Mouse (Mus musculus): ENCODE data around the gene Pfn3. TPM values are rescaled to one million over a fixed set of nuclear protein-coding genes. Genes with fewer than 3 reads are reported as not detected.
"Not testable (repeated sequence)": the region's sequence is repeated elsewhere in the genome, so short reads cannot be mapped to it uniquely, and the experiment has no call there.

The Pfn3 gene
- total RNA-seq (2022) = not detected

DNA sequence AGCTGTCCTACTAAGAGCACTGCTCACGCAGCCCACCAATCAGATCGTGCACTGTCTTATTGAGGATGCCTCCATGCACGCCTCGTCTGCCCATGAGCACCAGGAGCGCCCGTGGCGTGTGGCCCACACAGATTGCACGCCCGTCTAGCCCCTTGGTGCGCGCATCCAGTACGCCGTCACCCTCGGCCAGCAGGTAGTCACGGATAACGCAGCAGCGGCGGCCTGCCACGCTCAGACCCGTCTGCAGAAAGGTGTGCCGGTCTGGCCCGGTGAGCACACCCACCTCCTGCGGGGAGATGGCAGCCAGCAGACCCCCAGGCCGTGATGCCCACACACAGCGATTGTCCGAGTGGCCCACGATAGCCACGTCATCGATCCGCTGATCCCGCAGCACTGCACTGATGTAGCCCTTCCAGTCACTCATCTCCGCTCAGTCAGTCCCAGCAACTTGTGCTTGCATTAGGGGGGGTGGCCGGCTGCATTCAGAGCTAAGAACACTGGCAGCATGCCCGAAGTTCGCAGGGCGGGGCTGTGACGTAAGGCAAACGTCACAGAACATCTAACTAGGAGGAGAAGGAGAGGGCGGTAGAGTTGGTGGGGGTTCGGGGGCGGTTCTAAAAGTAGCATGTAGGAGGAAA lies at the start of gene Pfn3:
Gene Pfn3 (minus strand): TSS at position 490 of the 638 bp plus-strand sequence.
- no peak for DNase-seq (ENCODE audit: low spot score)

GRCm38 (mm10) chr13:55464027-55464884 lies 49.2 kb upstream of the Pfn3 start, which contains the start of gene Prr7:
Prr7 (plus strand) TSS chr13:55464267.
- DNase-seq (ENCODE audit: low spot score) = no peak

DNA sequence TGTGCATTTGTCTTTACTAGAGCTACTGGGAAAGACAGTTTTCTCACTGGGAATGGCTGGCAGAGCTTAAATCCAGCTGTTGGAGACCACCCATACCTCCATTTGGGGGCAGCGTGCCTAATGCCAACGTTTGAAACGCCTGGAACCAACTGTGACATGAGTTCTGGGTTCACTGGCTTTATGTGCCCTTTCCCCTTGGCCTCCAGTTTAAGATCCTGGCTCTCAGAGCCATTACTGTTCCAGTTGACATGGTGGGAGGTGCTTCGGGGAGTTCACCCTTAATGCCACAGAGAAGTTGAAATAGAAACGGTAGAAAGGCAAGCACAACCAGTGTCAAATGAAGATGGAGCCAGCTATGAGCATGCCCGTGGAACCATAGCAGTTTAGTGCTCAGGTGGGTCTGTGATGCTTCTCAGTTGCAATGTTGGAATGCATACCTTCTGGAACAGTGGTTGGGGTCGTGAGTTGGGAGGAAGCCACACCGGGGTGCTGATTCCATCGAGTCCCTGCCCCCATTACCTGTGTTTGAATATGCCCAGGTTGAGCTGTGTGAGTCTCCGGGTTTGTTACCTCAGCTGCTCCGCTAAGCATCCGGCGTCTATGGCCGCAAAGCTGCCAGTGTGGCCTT lies 48.5 kb upstream of the Pfn3 start:
- DNase-seq (ENCODE audit: low spot score) = no peak

GRCm38 (mm10) chr13:55462965-55463364 lies 47.9 kb upstream of the Pfn3 start:
- DNase-seq (ENCODE audit: low spot score) = no peak

DNA sequence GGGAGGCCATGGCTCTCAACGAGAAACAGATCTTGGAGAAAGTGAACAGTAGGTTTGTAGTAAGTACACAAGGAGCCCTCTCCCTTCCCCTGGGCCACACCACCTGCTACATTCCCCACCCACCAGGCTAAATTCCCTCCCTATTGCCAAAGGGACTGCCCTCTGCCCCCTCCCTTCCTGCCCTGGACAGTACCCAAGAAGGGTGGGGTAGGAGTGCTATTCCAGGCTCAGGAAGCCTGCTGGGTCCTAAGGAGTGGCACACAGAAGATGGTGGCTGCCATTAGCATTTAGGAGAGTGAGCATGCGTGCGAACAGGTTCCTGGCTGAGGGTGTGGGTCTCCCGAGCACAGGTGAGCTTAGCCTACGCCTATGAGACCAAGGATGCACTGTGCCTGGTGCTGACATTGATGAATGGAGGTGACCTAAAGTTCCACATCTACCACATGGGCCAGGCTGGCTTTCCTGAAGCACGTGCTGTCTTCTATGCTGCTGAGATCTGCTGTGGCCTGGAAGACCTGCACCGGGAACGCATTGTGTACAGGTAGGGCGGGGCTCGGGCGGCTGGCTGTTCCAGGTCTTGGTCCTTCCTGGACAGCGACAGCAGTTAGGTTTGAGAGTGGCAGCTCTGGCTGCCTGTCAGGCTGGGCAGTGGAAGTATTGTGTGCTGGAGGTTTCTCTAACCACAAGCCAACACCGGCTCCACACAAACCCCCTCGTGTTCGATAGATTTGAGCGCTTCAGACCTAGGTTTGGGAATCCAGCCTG lies 36.9 kb upstream of the Pfn3 start:
- no peak for DNase-seq (ENCODE audit: low spot score)

GRCm38 (mm10) chr13:55451296-55451695 lies 36.3 kb upstream of the Pfn3 start:
- DNase-seq (ENCODE audit: low spot score) = no peak

GRCm38 (mm10) chr13:55450511-55450980 lies 35.5 kb upstream of the Pfn3 start:
- peak; percentile 76 for DNase-seq (ENCODE audit: low spot score)

- DNase-seq (ENCODE audit: low spot score) = no peak
Observed at GRCm38 (mm10) chr13:55449679-55450441, 34.8 kb upstream of the Pfn3 start.

- DNase-seq (ENCODE audit: low spot score) = no peak
Observed at GRCm38 (mm10) chr13:55449205-55449604, 34.2 kb upstream of the Pfn3 start.

DNA sequence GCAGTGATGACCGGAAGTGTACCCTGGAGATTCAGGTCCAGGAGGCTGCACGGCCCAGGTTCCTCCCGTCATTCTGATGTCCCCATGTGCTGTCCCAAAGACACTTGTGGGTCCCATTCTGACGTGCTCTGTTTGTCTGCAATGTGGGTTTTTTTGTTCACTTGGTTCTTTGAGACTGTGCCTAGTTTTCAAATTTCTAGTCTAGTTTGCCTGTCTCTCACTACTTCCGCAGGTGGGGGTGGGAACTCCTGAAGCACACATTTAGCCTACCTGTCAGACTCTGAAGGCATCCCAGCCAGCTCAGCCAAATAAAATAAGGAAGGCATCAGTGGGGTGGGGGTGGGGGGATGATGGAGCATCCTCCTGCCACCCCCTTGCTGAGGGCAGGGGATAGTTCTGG lies 33.1 kb upstream of the Pfn3 start:
- no peak for DNase-seq (ENCODE audit: low spot score)

DNA sequence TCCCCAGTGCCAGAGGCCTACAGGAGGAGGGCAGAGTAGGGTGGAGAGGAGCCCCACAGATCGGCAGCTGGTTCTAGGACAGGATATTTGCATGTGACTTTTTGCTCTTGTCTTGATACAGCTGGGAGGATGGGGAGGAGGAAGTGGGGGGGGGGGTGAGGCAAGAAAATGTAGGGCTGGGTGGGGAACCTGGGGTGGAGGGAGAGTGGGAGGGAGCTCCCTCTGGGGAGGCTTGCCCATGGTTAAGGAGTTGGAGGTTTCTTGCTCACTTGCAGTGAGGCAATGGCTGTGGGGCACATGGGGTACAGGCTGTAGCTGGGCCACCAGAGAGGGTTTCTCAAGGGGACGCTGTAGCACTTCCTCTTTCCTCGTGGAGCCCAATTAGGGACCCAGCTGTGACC lies 32.5 kb upstream of the Pfn3 start:
- DNase-seq (ENCODE audit: low spot score) = no peak

GRCm38 (mm10) chr13:55446483-55447105 lies 31.6 kb upstream of the Pfn3 start:
- no peak for DNase-seq (ENCODE audit: low spot score)

DNA sequence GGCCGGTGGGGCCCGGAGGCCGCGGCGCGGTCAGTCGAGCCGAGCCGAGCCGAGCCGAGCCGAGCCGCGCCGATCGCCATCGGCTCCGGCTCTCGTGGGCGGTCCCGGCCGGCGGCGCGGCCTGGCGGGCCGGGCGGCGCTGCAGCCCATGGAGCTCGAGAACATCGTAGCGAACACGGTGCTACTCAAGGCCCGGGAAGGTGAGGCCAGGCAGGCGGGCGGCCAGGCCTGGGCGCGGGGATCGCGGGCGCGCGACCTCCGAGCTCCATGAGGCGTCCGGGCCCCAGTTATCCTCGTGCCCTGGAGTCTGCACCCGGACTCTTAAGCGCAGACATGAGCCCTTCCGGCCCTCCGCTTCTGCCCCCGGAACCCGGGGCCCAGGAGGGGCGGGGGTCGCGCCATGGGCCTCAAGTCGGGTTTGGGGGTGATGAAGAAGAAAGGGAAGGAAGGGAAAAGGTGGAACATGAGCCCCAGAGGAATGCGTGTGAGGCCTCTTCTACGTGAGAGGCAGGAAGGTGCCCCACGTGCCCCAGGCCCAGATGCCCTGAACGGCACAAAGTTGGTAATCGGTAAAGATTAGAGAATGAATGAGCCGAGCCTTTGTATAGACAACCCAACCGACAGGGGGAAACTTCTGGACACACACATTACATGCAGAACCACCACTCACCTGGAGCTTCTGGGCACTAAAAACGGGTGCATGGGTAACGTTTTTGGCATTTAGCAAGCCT lies 30.5 kb upstream of the Pfn3 start:
- no peak for DNase-seq (ENCODE audit: low spot score)

DNA sequence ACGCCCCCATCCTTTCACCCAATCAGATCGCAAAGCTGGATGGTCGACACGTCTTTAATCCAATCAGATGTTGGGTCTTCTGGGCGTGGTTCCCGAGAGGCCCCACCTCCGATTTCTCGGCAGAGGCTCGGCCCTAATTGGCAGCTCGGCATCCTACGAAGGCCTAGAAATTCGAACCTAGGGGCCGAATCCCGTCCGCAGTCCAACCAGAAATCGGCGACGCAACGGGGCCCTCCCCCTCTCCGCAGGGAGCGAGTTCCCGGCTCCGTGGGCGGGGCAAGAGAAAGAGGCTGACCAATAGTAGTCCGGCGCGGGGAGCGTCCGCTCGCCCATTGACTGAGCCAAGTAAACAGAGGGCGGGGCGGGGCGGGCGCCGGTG lies 29.9 kb upstream of the Pfn3 start, which contains the start of gene Grk6:
Gene Grk6 (plus strand): TSS at position 136 of the 379 bp plus-strand sequence.
- DNase-seq (ENCODE audit: low spot score) = peak; percentile 100

DNA sequence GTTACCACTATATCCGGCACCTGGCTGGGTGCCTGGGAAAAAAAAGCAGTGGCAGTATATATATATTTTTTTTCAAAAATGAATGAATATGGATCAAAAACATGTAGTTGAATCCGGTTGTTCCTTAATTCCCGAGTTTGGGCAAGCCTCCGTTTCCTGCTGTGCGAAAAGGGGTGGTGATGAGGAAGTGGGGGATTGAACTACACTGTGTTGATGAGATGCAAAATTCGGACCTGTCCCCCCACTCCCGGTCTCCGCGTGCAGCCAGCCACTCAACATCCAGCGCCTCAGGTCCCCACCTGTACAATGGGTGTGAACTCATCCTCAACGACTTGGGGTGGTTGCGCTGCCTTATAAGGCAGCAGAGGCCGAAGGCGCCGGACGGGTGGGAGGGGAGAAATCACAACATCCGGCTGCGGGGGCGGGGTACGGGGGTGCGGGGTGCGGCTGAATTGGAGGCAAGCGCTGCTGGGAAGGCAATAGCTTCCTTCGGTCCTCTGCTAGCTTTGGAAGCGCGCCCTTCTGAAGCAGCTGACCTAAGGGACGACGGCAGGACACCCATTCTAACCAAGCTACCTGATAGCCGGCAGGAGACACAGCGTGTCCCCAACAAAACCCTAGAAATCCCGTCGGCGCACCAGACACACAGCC lies 29.4 kb upstream of the Pfn3 start:
- no peak for DNase-seq (ENCODE audit: low spot score)

DNA sequence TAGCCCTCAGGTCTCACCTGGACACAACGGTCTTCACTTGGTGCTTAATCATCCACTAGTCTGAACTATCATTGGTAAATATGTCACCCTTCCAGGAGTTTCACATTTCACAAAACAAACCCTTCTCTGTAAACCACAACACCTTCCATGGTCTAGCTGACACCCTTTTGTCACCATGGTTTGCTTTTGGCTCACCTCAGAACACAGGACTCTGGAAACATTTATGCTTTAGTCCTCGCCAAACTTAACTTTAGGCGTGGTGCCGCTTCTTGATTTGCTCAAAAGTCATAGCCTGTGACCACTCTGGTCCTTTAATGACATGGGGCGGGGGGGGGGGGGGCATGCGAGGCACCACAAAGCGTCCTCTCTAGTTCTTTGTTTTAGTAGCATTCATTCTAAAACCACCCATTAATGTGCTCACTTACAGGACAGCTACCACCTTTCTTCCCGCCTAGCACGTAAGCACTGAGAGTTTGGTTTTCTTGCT lies 28.8 kb upstream of the Pfn3 start:
- no peak for DNase-seq (ENCODE audit: low spot score)

DNA sequence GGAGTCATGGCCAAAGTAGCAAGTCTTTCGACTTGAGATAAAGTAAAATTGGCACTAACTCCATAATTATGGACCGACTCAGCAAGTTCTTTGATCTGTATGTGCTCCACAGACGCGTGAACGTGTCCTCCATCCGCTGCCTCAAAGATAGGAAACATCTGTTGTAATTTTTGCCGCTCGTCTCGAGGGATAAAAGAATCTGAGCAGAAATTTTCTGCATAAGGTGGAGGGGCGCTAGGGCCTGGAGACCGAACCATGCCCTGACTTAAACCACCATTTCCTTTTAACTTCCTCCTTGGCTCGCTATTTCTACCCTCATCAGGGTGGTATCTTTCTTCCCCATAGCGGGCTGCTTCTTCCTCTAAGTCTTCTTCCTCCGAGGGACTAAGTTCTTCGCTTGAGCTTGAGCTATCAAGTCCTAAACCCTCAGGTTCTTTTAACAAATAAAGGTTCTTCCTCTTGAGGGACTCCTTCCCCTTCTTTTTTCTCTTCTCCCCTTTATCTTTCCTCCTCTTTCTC lies 22.1 kb upstream of the Pfn3 start:
- DNase-seq (ENCODE audit: low spot score) = not testable (repeated sequence)

GRCm38 (mm10) chr13:55431889-55432685 lies 17.1 kb upstream of the Pfn3 start:
- no peak for DNase-seq (ENCODE audit: low spot score)
